Comparison of ENCODE assay signal across 20 mouse cellular contexts in the genomic region with DNA sequence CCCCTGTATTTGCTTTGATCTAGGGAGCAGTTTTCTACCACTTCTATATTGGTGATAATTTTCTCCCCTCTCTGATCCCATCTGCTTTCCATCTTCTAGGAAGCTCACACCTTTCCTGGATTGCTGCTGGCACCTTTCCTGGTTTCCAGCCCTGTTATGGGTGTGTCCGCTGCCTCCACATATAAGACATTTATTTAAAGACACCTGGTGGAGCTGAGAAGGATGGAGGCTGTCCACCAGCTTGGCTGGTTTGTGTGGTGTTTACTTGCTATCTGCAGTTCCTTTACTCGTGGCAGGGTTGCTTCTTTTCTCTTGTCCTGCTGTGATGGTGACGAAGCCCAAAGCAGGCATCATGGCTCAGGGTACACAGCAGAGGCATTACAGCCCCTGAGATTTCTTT.
DNase-seq lines count a peak whose midpoint lies in the region; TF ChIP-seq lines count a peak whose summit lies in the region.
"Had no signal": no experiment of that assay in that cellular context is flagged by ENCODE, and none has a peak within 500 bp of the region (broad histone marks: within the 10 kb centered on the region; RNA-seq: fewer than 3 reads in every experiment).

No protein-coding gene starts in this region.

- intact Hi-C loops in left cerebral cortex, postnatal 36 days (cut with DNase I), result loop anchor here (5.0 kb wide), 1 partner anchor 67 kb away; no protein-coding TSS in a partner anchor
- intact Hi-C loops in left cerebral cortex, postnatal 10 days (cut with DNase I), result loop anchor here (5.0 kb wide), 1 partner anchor 67 kb away; no protein-coding TSS in a partner anchor

- no peak overlapping the region for H3K4me3 ChIP-seq in layer of hippocampus, adult 2 months
- H3K4me3 ChIP-seq: forebrain, embryonic 10.5 days; forebrain, embryonic 13.5 days; gastrocnemius, adult 2 months; hindbrain, embryonic 12.5 days; hindbrain, embryonic 15.5 days had no signal

- H3K27ac ChIP-seq in layer of hippocampus, adult 2 months, result 0 out of 2 replicates have a peak overlapping the region, but pooled peaks have one; percentile 18
- H3K27ac ChIP-seq: forebrain, embryonic 10.5 days; forebrain, embryonic 13.5 days; gastrocnemius, adult 2 months; hindbrain, embryonic 12.5 days; hindbrain, embryonic 15.5 days had no signal

- TF ChIP-seq CTCF in layer of hippocampus, adult 2 months (conservative IDR thresholded peaks at IDR 0.05), result no peak

- DNase-seq in layer of hippocampus, adult 2 months (ENCODE audit: low spot score in 2 of 2), result no peak
- DNase-seq in layer of hippocampus, adult 18-20 months (ENCODE audit: low spot score in 2 of 2), result no peak
- DNase-seq in left cerebral cortex, postnatal 36 days (ENCODE audit: low spot score in 2 of 2), result peak; percentile 13 to 25
- no peak for DNase-seq in left cerebral cortex, postnatal 10 days (ENCODE audit: extremely low spot score in 1 of 2, low spot score in 2 of 2)
- DNase-seq in brain, adult 2 months (ENCODE audit: low read depth, low spot score), result peak; percentile 58
- peak; percentile 40 for DNase-seq in telencephalon, adult 2 months (ENCODE audit: low read depth, low spot score)
- DNase-seq: adrenal gland, adult 2 months; adrenal gland, postnatal 14 days; cerebellum, adult 11-12 months; cerebellum, adult 8-10 months; cerebellum, postnatal 10 days; cerebellum, postnatal 36 days; embryo, embryonic 11 days; gastrocnemius, adult 2 months; gastrocnemius, postnatal 14 days; heart, adult 11 months had no signal

Comparison
In these comparisons a context has a peak if more than half of its experiments do, and no peak if none do; other contexts are left out.
1. DNase-seq: peak in left cerebral cortex, postnatal 36 days (2 of 2), brain, adult 2 months (single experiment) and telencephalon, adult 2 months (single experiment); none in layer of hippocampus, adult 2 months (0 of 2), layer of hippocampus, adult 18-20 months (0 of 2) and left cerebral cortex, postnatal 10 days (0 of 2).